Mouse (Mus musculus) heart, adult 11 months (tissue): Measurements from ENCODE around the gene Cdh22.

Experiments
- DNase-seq: peaks from one replicate; pipeline ENCODE4 v3.0.0; 2022

Cdh22 gene

GRCm38 (mm10) chr2:165248967-165249366 lies 14.3 kb upstream of the Cdh22 start:
- no peak for DNase-seq

GRCm38 (mm10) chr2:165246349-165246748 lies 11.7 kb upstream of the Cdh22 start:
- DNase-seq, result no peak

- no peak for DNase-seq
These were observed 8.6 kb upstream of the Cdh22 start for GRCm38 (mm10) chr2:165243122-165243720.

GRCm38 (mm10) chr2:165242575-165242974 lies 7.9 kb upstream of the Cdh22 start:
- no peak for DNase-seq

GRCm38 (mm10) chr2:165241786-165242185 lies 7.1 kb upstream of the Cdh22 start:
- DNase-seq, result no peak

- no peak for DNase-seq
These were observed 5.7 kb upstream of the Cdh22 start for GRCm38 (mm10) chr2:165240371-165240770.

GRCm38 (mm10) chr2:165239533-165240144 lies 5.0 kb upstream of the Cdh22 start:
- DNase-seq, result no peak

- no peak for DNase-seq
These were observed 3.9 kb upstream of the Cdh22 start for GRCm38 (mm10) chr2:165238416-165239145.

- no peak for DNase-seq
These were observed 401 bp downstream of the Cdh22 start for GRCm38 (mm10) chr2:165234291-165234612.

GRCm38 (mm10) chr2:165233491-165234290 lies 962 bp downstream of the Cdh22 start:
- DNase-seq, result peak; percentile 92

- no peak for DNase-seq
These were observed 5.6 kb downstream of the Cdh22 start for GRCm38 (mm10) chr2:165229050-165229449.

GRCm38 (mm10) chr2:165223837-165224236 lies 10.8 kb downstream of the Cdh22 start:
- DNase-seq, result no peak

- no peak for DNase-seq
These were observed 12.7 kb downstream of the Cdh22 start for GRCm38 (mm10) chr2:165221952-165222351.

- DNase-seq, result no peak
These were observed 14.2 kb downstream of the Cdh22 start for GRCm38 (mm10) chr2:165220347-165220945.

GRCm38 (mm10) chr2:165218954-165219353 lies 15.7 kb downstream of the Cdh22 start:
- no peak for DNase-seq

- DNase-seq, result no peak
These were observed 17.1 kb downstream of the Cdh22 start for GRCm38 (mm10) chr2:165217361-165218149.

GRCm38 (mm10) chr2:165215103-165215951 lies 19.3 kb downstream of the Cdh22 start:
- DNase-seq, result no peak

GRCm38 (mm10) chr2:165211426-165212079 lies 23.1 kb downstream of the Cdh22 start:
- DNase-seq, result no peak

- DNase-seq, result no peak
These were observed 23.7 kb downstream of the Cdh22 start for GRCm38 (mm10) chr2:165210948-165211347.

GRCm38 (mm10) chr2:165207689-165208088 lies 27.0 kb downstream of the Cdh22 start:
- DNase-seq, result no peak

- no peak for DNase-seq
These were observed 27.6 kb downstream of the Cdh22 start for GRCm38 (mm10) chr2:165207086-165207485.
